Mouse (Mus musculus): ENCODE results near the gene Atrn.

GRCm38 (mm10) chr2:131029065-131029935 is 123.0 kb downstream of the Atrn start:
- TF ChIP-seq CTCF (IDR thresholded peaks at IDR 0.05; ENCODE audit: low read depth) (no peak; the same call in 1 of the 2 replicates), EP300 (IDR thresholded peaks at IDR 0.05; ENCODE audit: low read depth) (no peak)

Measured in liver, embryonic 14.5 days (tissue).